8 mouse cellular contexts compared by ENCODE assay signal in genomic region chr2:127335767-127336496, GRCm38 (mm10). TPM values are rescaled to one million over a fixed set of nuclear protein-coding genes. Genes with fewer than 3 reads are reported as not detected.
DNase-seq lines count a peak whose midpoint lies in the region; ATAC-seq lines count a peak whose summit lies in the region.

Dusp2 (plus strand) TSS chr2:127336159.

- peaks cover 7% of the 10 kb centered on the region; the same call in 1 of the 2 replicates for H3K4me1 ChIP-seq in intestine, embryonic 16.5 days (ENCODE audit: control insufficient read depth, insufficient read depth, low read length)
- peaks cover 18% of the 10 kb centered on the region for H3K4me1 ChIP-seq in midbrain, embryonic 10.5 days

- H3K36me3 ChIP-seq in intestine, embryonic 16.5 days (ENCODE audit: control insufficient read depth, insufficient read depth, low read length), result no peaks in the 10 kb centered on the region
- H3K36me3 ChIP-seq in midbrain, embryonic 10.5 days, result no peaks in the 10 kb centered on the region

- intact Hi-C loops in left cerebral cortex, postnatal 4 days (cut with DNase I), result no loop called here

- H3K9ac ChIP-seq in intestine, embryonic 16.5 days (ENCODE audit: low read depth, low read length), result peak within 1 kb of the TSS; percentile 64

- H3K27ac ChIP-seq in intestine, embryonic 16.5 days (ENCODE audit: low read length), result no peak within 1 kb of the TSS
- H3K27ac ChIP-seq in midbrain, embryonic 10.5 days (replicated peaks), result peak within 1 kb of the TSS; percentile 79

- H3K4me3 ChIP-seq in intestine, embryonic 16.5 days (ENCODE audit: low read length), result peak within 1 kb of the TSS; percentile 57
- peak within 1 kb of the TSS; percentile 61 for H3K4me3 ChIP-seq in midbrain, embryonic 10.5 days

- ATAC-seq in intestine, embryonic 16.5 days, result peak; percentile 85

- H3K27me3 ChIP-seq in intestine, embryonic 16.5 days (replicated peaks; ENCODE audit: control insufficient read depth, insufficient read depth, low read length), result peaks cover 19% of the 10 kb centered on the region
- peaks cover 54% of the 10 kb centered on the region for H3K27me3 ChIP-seq in midbrain, embryonic 10.5 days (ENCODE audit: low read depth, poor library complexity, severe bottlenecking)

- H3K4me2 ChIP-seq in intestine, embryonic 16.5 days (ENCODE audit: low read depth, low read length), result peak within 1 kb of the TSS; percentile 97

- DNase-seq in adrenal gland, adult (ENCODE audit: inconsistent age in 2 of 2, low spot score in 1 of 2), result peak; percentile 81 to 90
- DNase-seq in embryo, embryonic 10.5 days (ENCODE audit: low spot score), result peak; percentile 65
- DNase-seq in gastrocnemius, postnatal 4 days (ENCODE audit: low spot score in 2 of 2), result peak; percentile 60 to 74
- peak; percentile 40 for DNase-seq in left cerebral cortex, postnatal 4 days
- DNase-seq in midbrain, embryonic 10.5 days (ENCODE audit: low spot score), result peak; percentile 56
- peak; percentile 75 for DNase-seq in right cerebral cortex, postnatal 25 days
- DNase-seq in urinary bladder, postnatal 25 days (ENCODE audit: low spot score), result peak; percentile 61

- WGBS in intestine, embryonic 16.5 days, result under 1% methylated on average over 73 of the region's 76 CpGs
- WGBS in midbrain, embryonic 10.5 days, result under 1% methylated on average over 74 of the region's 76 CpGs

- no peaks in the 10 kb centered on the region for H3K9me3 ChIP-seq in intestine, embryonic 16.5 days (ENCODE audit: control insufficient read depth, low read length)
- H3K9me3 ChIP-seq in midbrain, embryonic 10.5 days (replicated peaks), result no peaks in the 10 kb centered on the region

RNA-seq across cellular contexts. Expression of gene Dusp2, which starts in this region (rescaled TPM):
- total RNA-seq in gastrocnemius, postnatal 4 days (2021), result 1 to 10 TPM; 3.2 to 3.6 TPM
- polyA plus RNA-seq in intestine, embryonic 16.5 days (2015; fragmentation: Nextera tagmentation; extraction: Ambion mirVana), result 2.1 and 3.5 TPM in 2 replicates
- 1 to 10 TPM; 8.5 to 8.9 TPM for total RNA-seq in left cerebral cortex, postnatal 4 days (2021)
- polyA plus RNA-seq in midbrain, embryonic 10.5 days (2016; fragmentation: Nextera tagmentation; extraction: Ambion mirVana), result 3.2 and 3.9 TPM in 2 replicates
